Mouse (Mus musculus) ES-E14 (cell line): ENCODE results near the gene Fgd3. TPM values are rescaled to one million over a fixed set of nuclear protein-coding genes. Genes with fewer than 3 reads are reported as not detected.

Experiments
- DNase-seq: peaks from one replicate; pipeline ENCODE4 v3.0.0-alpha.2; 2013; ENCODE audit warnings: low read depth, low spot score
- H3K27ac ChIP-seq: 2 replicates; pipeline ENCODE4 v1.5.1; 2012; ENCODE audit warnings: low read depth, mild to moderate bottlenecking, low read length, moderate library complexity, mixed read lengths; ENCODE audit not compliant: poor library complexity, insufficient read depth, severe bottlenecking
- H3K36me3 ChIP-seq: 2 replicates; pipeline ENCODE4 v1.6.1; 2012; ENCODE audit warnings: mild to moderate bottlenecking, low read length, moderate library complexity, mixed read lengths; ENCODE audit not compliant: control insufficient read depth, poor library complexity, insufficient read depth, severe bottlenecking
- H3K4me1 ChIP-seq, 2 experiments: fragments of 150-350 bp in 1 of 2; sonication (generic) in 1 of 2; 2 replicates each; pipeline ENCODE4 v1.6.1; 2012; ENCODE audit warnings: low read length in 2 of 2, mild to moderate bottlenecking in 1 of 2, mixed read lengths in 1 of 2; ENCODE audit not compliant: control insufficient read depth in 2 of 2, insufficient read depth in 2 of 2, poor library complexity in 1 of 2
- H3K4me3 ChIP-seq, 2 experiments: fragments of 150-350 bp in 1 of 2; sonication (generic) in 1 of 2; 2 replicates each; pipeline ENCODE4 v1.5.1; 2012; ENCODE audit warnings: low read length in 2 of 2, low read depth in 1 of 2, mild to moderate bottlenecking in 1 of 2, mixed read lengths in 1 of 2; ENCODE audit not compliant: insufficient read depth in 1 of 2, poor library complexity in 1 of 2, severe bottlenecking in 1 of 2
- H3K9ac ChIP-seq: 2 replicates; pipeline ENCODE4 v1.6.1; 2012; ENCODE audit warnings: low read depth, mild to moderate bottlenecking, low read length, mixed read lengths; ENCODE audit not compliant: poor library complexity, insufficient read depth, severe bottlenecking
- H3K9me3 ChIP-seq: fragments of 150-350 bp; sonication (generic); 2 replicates; pipeline ENCODE4 v1.6.1; 2012; ENCODE audit warnings: low read depth, mild to moderate bottlenecking, low read length; ENCODE audit not compliant: control insufficient read depth, insufficient read depth
- CHD2 ChIP-seq: IDR thresholded peaks from 2 replicates; pipeline ENCODE4 v1.6.1; 2014; ENCODE audit warnings: mild to moderate bottlenecking, low read depth, low read length, inconsistent platforms
- HCFC1 ChIP-seq: IDR thresholded peaks from 2 replicates; pipeline ENCODE4 v1.6.1; 2012; ENCODE audit warnings: low read length, inconsistent platforms, borderline replicate concordance; ENCODE audit not compliant: insufficient read depth
- MAFK ChIP-seq: IDR thresholded peaks from 2 replicates; pipeline ENCODE4 v1.6.1; 2014; ENCODE audit warnings: mild to moderate bottlenecking, low read depth, low read length, inconsistent platforms; ENCODE audit not compliant: insufficient read depth
- ZC3H11A ChIP-seq: IDR thresholded peaks from 2 replicates; pipeline ENCODE4 v1.6.1; 2012; ENCODE audit warnings: low read depth, mild to moderate bottlenecking, inconsistent platforms, low read length, borderline replicate concordance
- ZNF384 ChIP-seq: IDR thresholded peaks from 2 replicates; pipeline ENCODE4 v1.6.1; 2012; ENCODE audit warnings: low read depth, low read length, inconsistent platforms
- in situ Hi-C, 2 experiments: fragments of 600-800 bp; cut with MboI; formaldehyde crosslinking; loops; one replicate each; pipeline ENCODE4 v1.15.1; 2025; ENCODE audit warnings: low sequenced_read_pairs in 2 of 2, inconsistent platforms in 1 of 2; ENCODE audit not compliant: unreplicated experiment in 2 of 2
- total RNA-seq: library from RNA; depleted of rRNA; stranded (reverse); fragments of 300-350 nt; gene quantifications from 2 replicates; pipeline ENCODE4 v1.2.3, GENCODE M21; 2012

Gene Fgd3
- total RNA-seq, 1 experiment, result 6.2 TPM

DNA sequence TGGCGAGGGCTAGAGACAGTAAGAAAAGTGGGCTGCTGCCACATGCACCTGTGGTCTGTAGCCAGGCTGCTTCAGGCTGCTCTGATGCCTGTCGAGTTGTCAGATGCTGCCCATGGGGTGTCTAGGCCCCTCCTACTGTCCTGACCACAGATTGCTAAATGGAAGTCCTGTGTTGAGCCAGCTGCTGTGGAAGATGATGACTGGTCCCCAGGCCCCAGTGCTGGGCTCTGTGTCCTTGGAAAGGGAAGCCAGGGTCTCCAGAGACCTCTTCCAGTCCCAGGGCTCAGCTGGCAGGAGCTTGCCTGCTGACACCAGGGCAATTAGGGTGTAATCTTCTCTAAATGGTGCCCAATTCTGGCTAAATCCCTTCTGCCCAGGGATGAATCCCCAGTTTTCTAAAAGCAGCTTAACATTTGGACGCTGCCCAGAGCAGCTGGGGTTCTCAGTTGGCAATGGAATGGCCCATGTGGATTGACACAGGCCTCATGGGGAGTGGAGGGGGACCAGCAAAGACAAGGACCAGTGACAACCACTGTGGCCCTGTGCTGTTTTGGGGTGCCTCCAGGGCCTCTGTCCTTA, 32.6 kb upstream of the Fgd3 start:
- H3K9ac ChIP-seq, result no peak overlapping the region
- no peaks in the 10 kb centered on the region; the same call in 1 of the 2 replicates for H3K36me3 ChIP-seq
- H3K4me1 ChIP-seq, result no peaks in the 10 kb centered on the region
- TF ChIP-seq CHD2 (no peak), ZC3H11A (no peak), ZNF384 (no peak), HCFC1 (no peak), MAFK (no peak)
- DNase-seq, result no peak
- in situ Hi-C loops, result no loop called here
- H3K9me3 ChIP-seq, result no peaks in the 10 kb centered on the region
- H3K4me3 ChIP-seq, result no peak overlapping the region
- H3K27ac ChIP-seq, result no peak overlapping the region

- H3K27ac ChIP-seq, result no peak overlapping the region
- no peaks in the 10 kb centered on the region for H3K9me3 ChIP-seq
- no peaks in the 10 kb centered on the region for H3K36me3 ChIP-seq
- H3K4me1 ChIP-seq, result no peaks in the 10 kb centered on the region
- TF ChIP-seq CHD2, result no peak
- no peak for TF ChIP-seq MAFK
- in situ Hi-C loops, result no loop called here
- DNase-seq, result no peak
- no peak overlapping the region for H3K4me3 ChIP-seq
- no peak overlapping the region for H3K9ac ChIP-seq
These were observed 29.9 kb upstream of the Fgd3 start for GRCm38 (mm10) chr13:49349836-49350505.

- no peak overlapping the region for H3K4me3 ChIP-seq
- in situ Hi-C loops, result no loop called here
- no peak for DNase-seq
- no peak overlapping the region for H3K9ac ChIP-seq
- TF ChIP-seq MAFK, result no peak
- TF ChIP-seq HCFC1, result no peak
- TF ChIP-seq ZNF384, result no peak
- no peak for TF ChIP-seq ZC3H11A
- no peak for TF ChIP-seq CHD2
- no peaks in the 10 kb centered on the region; the same call in 1 of the 2 replicates for H3K36me3 ChIP-seq
- H3K9me3 ChIP-seq, result no peaks in the 10 kb centered on the region
- no peak overlapping the region for H3K27ac ChIP-seq
- no peaks in the 10 kb centered on the region for H3K4me1 ChIP-seq
These were observed 29.2 kb upstream of the Fgd3 start for GRCm38 (mm10) chr13:49349335-49349734.

DNA sequence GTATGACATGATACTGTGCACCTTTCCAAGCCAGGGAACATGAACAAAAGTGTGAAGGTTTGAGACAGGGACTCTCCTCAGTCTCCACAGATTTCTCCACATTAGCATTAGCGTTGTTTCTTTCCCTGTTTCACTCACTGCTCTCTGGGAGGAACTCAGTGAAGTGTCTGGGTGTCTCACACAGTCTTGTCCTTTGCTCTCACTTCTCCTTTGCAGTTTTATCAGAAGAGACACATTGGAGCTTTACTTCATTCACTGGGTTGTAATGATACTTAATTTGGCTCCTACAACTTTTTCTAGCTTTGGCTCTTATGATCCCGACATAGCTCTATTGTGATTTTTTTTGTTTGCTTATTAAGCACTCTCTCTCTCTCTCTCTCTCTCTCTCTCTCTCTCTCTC, 28.4 kb upstream of the Fgd3 start:
- in situ Hi-C loops, result no loop called here
- H3K9me3 ChIP-seq, result no peaks in the 10 kb centered on the region
- no peaks in the 10 kb centered on the region for H3K4me1 ChIP-seq
- no peak overlapping the region for H3K27ac ChIP-seq
- H3K4me3 ChIP-seq, result no peak overlapping the region
- H3K36me3 ChIP-seq, result no peaks in the 10 kb centered on the region; the same call in 1 of the 2 replicates
- H3K9ac ChIP-seq, result no peak overlapping the region
- no peak for DNase-seq
- no peak for TF ChIP-seq ZC3H11A
- no peak for TF ChIP-seq CHD2
- TF ChIP-seq HCFC1, result no peak
- TF ChIP-seq ZNF384, result no peak

- TF ChIP-seq CHD2, result no peak
- no peak for TF ChIP-seq ZNF384
- no peak for TF ChIP-seq ZC3H11A
- TF ChIP-seq MAFK, result no peak
- no peak for TF ChIP-seq HCFC1
- DNase-seq, result no peak
- peaks cover 0 to 4% of the 10 kb centered on the region in 2 experiments; a peak in 2 of 4 replicates for H3K4me1 ChIP-seq
- in situ Hi-C loops, result no loop called here
- H3K4me3 ChIP-seq, result no peak overlapping the region
- no peaks in the 10 kb centered on the region; the same call in 1 of the 2 replicates for H3K36me3 ChIP-seq
- no peaks in the 10 kb centered on the region for H3K9me3 ChIP-seq
- no peak overlapping the region for H3K9ac ChIP-seq
- no peak overlapping the region for H3K27ac ChIP-seq
These were observed 25.4 kb upstream of the Fgd3 start for GRCm38 (mm10) chr13:49345476-49345875.
